Mouse (Mus musculus) hindbrain, embryonic 10.5 days (tissue): ENCODE measurements around the gene Kdm4d. TPM values are rescaled to one million over a fixed set of nuclear protein-coding genes. Genes with fewer than 3 reads are reported as not detected.

Source experiments
- polyA plus RNA-seq: library from polyadenylated mRNA; unstranded; fragments of >200 nt; fragmentation: Nextera tagmentation; extraction: Ambion mirVana; gene quantifications from 2 replicates; pipeline ENCODE4 v1.2.1, GENCODE M21; 2016

Kdm4d gene
- polyA plus RNA-seq, 1 experiment from 2014 or later, result 0.33 TPM

Other genes starting within 250 kb of the Kdm4d start
- 13.4 and 16.9 TPM in 2 replicates for gene Sesn3, start 225.4 kb downstream of the Kdm4d start, polyA plus RNA-seq
- 7.1 and 7.4 TPM in 2 replicates for gene Endod1, start 119.0 kb downstream of the Kdm4d start, polyA plus RNA-seq
- 181 and 193 TPM in 2 replicates for gene Cwc15, start 135 bp upstream of the Kdm4d start, polyA plus RNA-seq
- gene Amotl1, start 144.6 kb upstream of the Kdm4d start, polyA plus RNA-seq, result 12.8 and 16.3 TPM in 2 replicates
- gene Piwil4, start 240.3 kb upstream of the Kdm4d start, polyA plus RNA-seq, result 0.27 and 0.32 TPM in 2 replicates